Mouse (Mus musculus): ENCODE measurements around the gene Usp43. TPM values are rescaled to one million over a fixed set of nuclear protein-coding genes. Genes with fewer than 3 reads are reported as not detected.

Usp43 gene
- polyA plus RNA-seq, 1 experiment from 2014 or later: 1.2 TPM

GRCm38 (mm10) chr11:67925000-67925399 is 3.0 kb upstream of the Usp43 start:
- peaks cover 30% of the 10 kb centered on the region for H3K4me1 ChIP-seq
- no peaks in the 10 kb centered on the region for H3K9me3 ChIP-seq
- H3K27me3 ChIP-seq (replicated peaks; ENCODE audit: low read depth, poor library complexity, severe bottlenecking): peaks cover 23% of the 10 kb centered on the region
- DNase-seq (ENCODE audit: low spot score): no peak
- H3K27ac ChIP-seq (replicated peaks): no peak overlapping the region
- 89% methylated on average over 13 of the region's 13 CpGs for WGBS
- no peak overlapping the region for H3K4me3 ChIP-seq
- no peaks in the 10 kb centered on the region for H3K36me3 ChIP-seq (replicated peaks)

- peaks cover 35% of the 10 kb centered on the region for H3K27me3 ChIP-seq (replicated peaks; ENCODE audit: low read depth, poor library complexity, severe bottlenecking)
- H3K36me3 ChIP-seq (replicated peaks): no peaks in the 10 kb centered on the region
- DNase-seq (ENCODE audit: low spot score): no peak
- H3K27ac ChIP-seq (replicated peaks): no peak overlapping the region
- 93% methylated on average over 5 of the region's 5 CpGs for WGBS
- H3K4me1 ChIP-seq: peaks cover 30% of the 10 kb centered on the region
- no peaks in the 10 kb centered on the region for H3K9me3 ChIP-seq
- H3K4me3 ChIP-seq: no peak overlapping the region
Observed at GRCm38 (mm10) chr11:67923720-67924119, 1.8 kb upstream of the Usp43 start.

- under 1% methylated on average over 12 of the region's 12 CpGs for WGBS
- peak; percentile 84 for DNase-seq (ENCODE audit: low spot score)
Observed at GRCm38 (mm10) chr11:67922755-67923125, 787 bp upstream of the Usp43 start.

GRCm38 (mm10) chr11:67921091-67921826 is 694 bp downstream of the Usp43 start:
- Histone ChIP-seq H3K36me3 (replicated peaks) (no peaks in the 10 kb centered on the region), H3K9me3 (no peaks in the 10 kb centered on the region), H3K27me3 (replicated peaks; ENCODE audit: low read depth, poor library complexity, severe bottlenecking) (peaks cover 35% of the 10 kb centered on the region), H3K4me3 (peak overlapping the region; percentile 85), H3K27ac (replicated peaks) (peak overlapping the region; percentile 57), H3K4me1 (peaks cover 24% of the 10 kb centered on the region)
- peak; percentile 67 for DNase-seq (ENCODE audit: low spot score)
- 2% methylated on average over 47 of the region's 47 CpGs for WGBS

More at GRCm38 (mm10) chr11:67922755-67923125, 787 bp upstream of the Usp43 start:
- no peak overlapping the region for H3K27ac ChIP-seq (replicated peaks)
- H3K4me3 ChIP-seq: peak overlapping the region; percentile 85
- peaks cover 30% of the 10 kb centered on the region for H3K4me1 ChIP-seq
- no peaks in the 10 kb centered on the region for H3K9me3 ChIP-seq
- no peaks in the 10 kb centered on the region for H3K36me3 ChIP-seq (replicated peaks)
- peaks cover 35% of the 10 kb centered on the region for H3K27me3 ChIP-seq (replicated peaks; ENCODE audit: low read depth, poor library complexity, severe bottlenecking)

GRCm38 (mm10) chr11:67920226-67920960 is 1.6 kb downstream of the Usp43 start:
- no peak for DNase-seq (ENCODE audit: low spot score)
- Histone ChIP-seq H3K27ac (replicated peaks) (no peak overlapping the region), H3K4me1 (peaks cover 23% of the 10 kb centered on the region), H3K27me3 (replicated peaks; ENCODE audit: low read depth, poor library complexity, severe bottlenecking) (peaks cover 35% of the 10 kb centered on the region), H3K4me3 (peak overlapping the region; percentile 85; the same call in 1 of the 2 replicates), H3K9me3 (no peaks in the 10 kb centered on the region), H3K36me3 (replicated peaks) (no peaks in the 10 kb centered on the region)
- 47% methylated on average over 9 of the region's 9 CpGs for WGBS

- H3K4me1 ChIP-seq: peaks cover 23% of the 10 kb centered on the region
- no peak overlapping the region for H3K4me3 ChIP-seq
- WGBS: 66% methylated on average over 5 of the region's 5 CpGs
Observed at GRCm38 (mm10) chr11:67919593-67919992, 2.4 kb downstream of the Usp43 start.

GRCm38 (mm10) chr11:67917126-67917525 is 4.8 kb downstream of the Usp43 start:
- 82% methylated on average over 3 of the region's 3 CpGs for WGBS
- DNase-seq (ENCODE audit: low spot score): no peak
- no peaks in the 10 kb centered on the region for H3K36me3 ChIP-seq (replicated peaks)
- H3K9me3 ChIP-seq: no peaks in the 10 kb centered on the region
- H3K27me3 ChIP-seq (replicated peaks; ENCODE audit: low read depth, poor library complexity, severe bottlenecking): peaks cover 33% of the 10 kb centered on the region
- no peak overlapping the region for H3K4me3 ChIP-seq
- H3K4me1 ChIP-seq: peaks cover 14% of the 10 kb centered on the region
- H3K27ac ChIP-seq (replicated peaks): no peak overlapping the region

More at GRCm38 (mm10) chr11:67919593-67919992, 2.4 kb downstream of the Usp43 start:
- no peak for DNase-seq (ENCODE audit: low spot score)
- H3K36me3 ChIP-seq (replicated peaks): no peaks in the 10 kb centered on the region
- peaks cover 35% of the 10 kb centered on the region for H3K27me3 ChIP-seq (replicated peaks; ENCODE audit: low read depth, poor library complexity, severe bottlenecking)
- H3K27ac ChIP-seq (replicated peaks): no peak overlapping the region
- H3K9me3 ChIP-seq: no peaks in the 10 kb centered on the region

GRCm38 (mm10) chr11:67911074-67911473 is 10.9 kb downstream of the Usp43 start:
- Histone ChIP-seq H3K4me3 (no peak overlapping the region), H3K27ac (replicated peaks) (no peak overlapping the region), H3K9me3 (no peaks in the 10 kb centered on the region), H3K36me3 (replicated peaks) (no peaks in the 10 kb centered on the region), H3K4me1 (no peaks in the 10 kb centered on the region), H3K27me3 (replicated peaks; ENCODE audit: low read depth, poor library complexity, severe bottlenecking) (no peaks in the 10 kb centered on the region)
- WGBS: 88% methylated on average over 5 of the region's 5 CpGs
- DNase-seq (ENCODE audit: low spot score): no peak

- no peaks in the 10 kb centered on the region for H3K27me3 ChIP-seq (replicated peaks; ENCODE audit: low read depth, poor library complexity, severe bottlenecking)
- H3K36me3 ChIP-seq (replicated peaks): no peaks in the 10 kb centered on the region
- 83% methylated on average over 4 of the region's 4 CpGs for WGBS
- DNase-seq (ENCODE audit: low spot score): no peak
- H3K27ac ChIP-seq (replicated peaks): no peak overlapping the region
- no peaks in the 10 kb centered on the region for H3K4me1 ChIP-seq
- H3K9me3 ChIP-seq: no peaks in the 10 kb centered on the region
- H3K4me3 ChIP-seq: no peak overlapping the region
Observed at GRCm38 (mm10) chr11:67903756-67904155, 18.2 kb downstream of the Usp43 start.

- WGBS: 67% methylated on average over 8 of the region's 8 CpGs
Observed at GRCm38 (mm10) chr11:67897064-67897560, 24.8 kb downstream of the Usp43 start.

GRCm38 (mm10) chr11:67895641-67896040 is 26.3 kb downstream of the Usp43 start:
- 78% methylated on average over 7 of the region's 7 CpGs for WGBS
- Histone ChIP-seq H3K36me3 (replicated peaks) (no peaks in the 10 kb centered on the region), H3K27me3 (replicated peaks; ENCODE audit: low read depth, poor library complexity, severe bottlenecking) (no peaks in the 10 kb centered on the region), H3K9me3 (no peaks in the 10 kb centered on the region), H3K4me1 (peaks cover 5% of the 10 kb centered on the region), H3K4me3 (no peak overlapping the region), H3K27ac (replicated peaks) (no peak overlapping the region)
- DNase-seq (ENCODE audit: low spot score): no peak

More at GRCm38 (mm10) chr11:67897064-67897560, 24.8 kb downstream of the Usp43 start:
- peak; percentile 63 for DNase-seq (ENCODE audit: low spot score)
- H3K27ac ChIP-seq (replicated peaks): no peak overlapping the region
- H3K9me3 ChIP-seq: no peaks in the 10 kb centered on the region
- H3K4me1 ChIP-seq: peaks cover 5% of the 10 kb centered on the region
- no peaks in the 10 kb centered on the region for H3K27me3 ChIP-seq (replicated peaks; ENCODE audit: low read depth, poor library complexity, severe bottlenecking)
- no peak overlapping the region for H3K4me3 ChIP-seq
- no peaks in the 10 kb centered on the region for H3K36me3 ChIP-seq (replicated peaks)

- H3K27ac ChIP-seq (replicated peaks): no peak overlapping the region
- 82% methylated on average over 5 of the region's 5 CpGs for WGBS
- no peaks in the 10 kb centered on the region for H3K27me3 ChIP-seq (replicated peaks; ENCODE audit: low read depth, poor library complexity, severe bottlenecking)
- H3K4me1 ChIP-seq: no peaks in the 10 kb centered on the region
- H3K9me3 ChIP-seq: peaks cover 4% of the 10 kb centered on the region; the same call in 1 of the 2 replicates
- H3K36me3 ChIP-seq (replicated peaks): no peaks in the 10 kb centered on the region
- H3K4me3 ChIP-seq: no peak overlapping the region
- DNase-seq (ENCODE audit: low spot score): no peak
Observed at GRCm38 (mm10) chr11:67888521-67888920, 33.4 kb downstream of the Usp43 start.

Data from embryonic facial prominence, embryonic 10.5 days (tissue).